Mouse (Mus musculus): ENCODE data around the gene Kirrel3.

DNA sequence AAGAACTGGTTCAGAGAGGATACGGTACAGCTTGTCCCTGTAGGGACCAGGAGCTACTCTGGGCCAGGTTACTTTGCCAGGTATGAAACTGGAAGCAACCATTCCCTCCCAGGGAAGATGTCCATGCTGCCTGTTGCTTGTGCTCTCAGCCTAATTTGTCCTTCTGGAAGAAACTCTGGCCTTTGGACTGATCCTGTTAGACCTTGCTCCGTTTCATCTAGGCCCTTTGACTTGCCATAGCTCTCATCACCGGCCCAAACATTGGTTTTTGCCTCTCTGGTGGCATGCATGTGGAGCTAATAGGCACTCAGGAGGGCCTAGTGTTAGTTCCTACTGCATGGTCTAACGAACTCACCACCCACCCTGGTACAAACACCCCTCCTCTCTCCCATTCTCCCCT is 88.2 kb downstream of the Kirrel3 start:
- no peak for TF ChIP-seq CTCF (IDR thresholded peaks at IDR 0.05)
- TF ChIP-seq EP300 (IDR thresholded peaks at IDR 0.05): no peak

All from lung, postnatal 0 days (tissue).